Mouse (Mus musculus): Measurements from ENCODE around the gene Npepps. TPM values are rescaled to one million over a fixed set of nuclear protein-coding genes. Genes with fewer than 3 reads are reported as not detected.

Gene Npepps
- polyA plus RNA-seq, 1 experiment from 2014 or later, result 76.2 TPM

DNA sequence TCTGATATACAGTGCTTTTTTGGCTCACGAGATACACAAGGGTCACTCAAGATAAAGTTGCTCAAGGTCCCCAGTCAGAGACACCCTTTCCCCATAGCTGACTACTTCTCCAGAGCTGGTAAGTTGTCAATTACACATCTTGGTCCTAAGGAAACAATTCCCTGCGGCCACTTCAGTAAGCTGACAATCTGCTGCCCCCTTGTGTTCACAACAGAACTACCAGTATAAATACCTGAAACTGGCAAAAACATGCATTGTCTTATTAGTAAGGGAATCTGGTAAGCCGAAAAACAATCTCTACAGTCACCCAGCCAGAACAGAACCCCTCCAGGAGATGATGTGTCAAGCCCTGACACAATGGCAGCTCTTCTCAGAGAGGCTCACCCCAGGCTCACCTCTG is 103.6 kb downstream of the Npepps start:
- no peak overlapping the region for H3K4me2 ChIP-seq
- H3K4me1 ChIP-seq (ENCODE audit: insufficient read depth), result no peaks in the 10 kb centered on the region
- no peak overlapping the region for H3K27ac ChIP-seq (ENCODE audit: low read depth)
- H3K4me3 ChIP-seq (ENCODE audit: low read depth, low read length), result no peak overlapping the region
- WGBS, result 41% methylated on average over 3 of the region's 3 CpGs
- peaks cover 100% of the 10 kb centered on the region for H3K36me3 ChIP-seq (ENCODE audit: insufficient read depth)
- peak; percentile 83 for DNase-seq
- no peak for ATAC-seq (ENCODE audit: insufficient read depth)
- H3K9ac ChIP-seq, result no peak overlapping the region
- peak; percentile 69 for TF ChIP-seq CTCF (IDR thresholded peaks at IDR 0.05; ENCODE audit: low read depth)
- no peaks in the 10 kb centered on the region for H3K9me3 ChIP-seq (ENCODE audit: low read depth, low read length)
- no peaks in the 10 kb centered on the region for H3K27me3 ChIP-seq (ENCODE audit: insufficient read depth, low read length)

DNA sequence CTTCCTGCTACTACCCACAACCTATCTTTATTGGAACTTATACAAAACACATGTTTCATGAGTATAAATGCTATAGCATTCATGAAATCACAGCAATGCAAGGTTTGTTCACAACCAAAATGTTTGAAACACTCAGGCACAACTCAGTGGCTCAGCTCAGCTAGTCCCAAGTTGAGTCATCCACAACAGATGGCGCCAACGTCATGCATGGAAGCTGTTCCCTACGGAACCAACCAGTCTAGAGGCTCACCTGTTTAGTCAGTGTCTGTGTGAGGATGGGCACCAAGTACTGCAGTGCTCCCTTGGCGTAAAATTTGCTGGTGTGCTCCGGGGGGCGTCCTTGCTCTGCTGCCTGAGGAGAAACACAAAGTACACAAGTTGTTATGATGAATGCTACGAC is 104.9 kb downstream of the Npepps start:
- no peak for ATAC-seq (ENCODE audit: insufficient read depth)
- WGBS, result 92% methylated on average over 7 of the region's 7 CpGs

DNA sequence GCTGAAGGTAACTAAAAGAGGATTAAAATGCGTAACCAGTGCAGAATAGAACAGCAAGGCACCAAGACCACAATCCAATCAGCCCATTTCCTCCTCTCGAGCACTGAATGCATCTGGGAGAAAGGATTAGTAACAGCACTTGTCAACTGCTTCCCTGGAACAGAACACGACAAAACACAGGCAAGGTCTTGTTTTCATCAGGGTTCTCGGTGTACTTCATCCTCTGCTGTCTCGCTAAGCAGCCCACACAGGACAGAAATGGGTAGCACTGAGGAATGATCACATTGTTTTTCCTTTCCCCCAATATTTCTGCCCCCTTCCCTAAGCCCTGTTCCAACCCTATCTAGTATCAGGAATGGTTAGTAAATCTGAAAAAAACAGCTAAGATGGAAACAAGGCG is 120.1 kb downstream of the Npepps start:
- Histone ChIP-seq H3K4me2 (no peak overlapping the region), H3K9ac (no peak overlapping the region), H3K9me3 (ENCODE audit: low read depth, low read length) (no peaks in the 10 kb centered on the region), H3K27ac (ENCODE audit: low read depth) (no peak overlapping the region), H3K4me1 (ENCODE audit: insufficient read depth) (no peaks in the 10 kb centered on the region), H3K27me3 (ENCODE audit: insufficient read depth, low read length) (no peaks in the 10 kb centered on the region), H3K4me3 (ENCODE audit: low read depth, low read length) (no peak overlapping the region), H3K36me3 (ENCODE audit: insufficient read depth) (peaks cover 91% of the 10 kb centered on the region)
- ATAC-seq (ENCODE audit: insufficient read depth) (no peak), DNase-seq (no peak)
- WGBS, result 83% methylated on average over 6 of the region's 6 CpGs
- TF ChIP-seq CTCF (IDR thresholded peaks at IDR 0.05; ENCODE audit: low read depth), result no peak

More for the DNA sequence above, 104.9 kb downstream of the Npepps start:
- no peak for TF ChIP-seq CTCF (IDR thresholded peaks at IDR 0.05; ENCODE audit: low read depth)
- Histone ChIP-seq H3K4me3 (ENCODE audit: low read depth, low read length) (no peak overlapping the region), H3K9me3 (ENCODE audit: low read depth, low read length) (no peaks in the 10 kb centered on the region), H3K27me3 (ENCODE audit: insufficient read depth, low read length) (no peaks in the 10 kb centered on the region), H3K36me3 (ENCODE audit: insufficient read depth) (peaks cover 100% of the 10 kb centered on the region), H3K4me2 (no peak overlapping the region), H3K9ac (no peak overlapping the region), H3K4me1 (ENCODE audit: insufficient read depth) (no peaks in the 10 kb centered on the region), H3K27ac (ENCODE audit: low read depth) (no peak overlapping the region)
- no peak for DNase-seq

DNA sequence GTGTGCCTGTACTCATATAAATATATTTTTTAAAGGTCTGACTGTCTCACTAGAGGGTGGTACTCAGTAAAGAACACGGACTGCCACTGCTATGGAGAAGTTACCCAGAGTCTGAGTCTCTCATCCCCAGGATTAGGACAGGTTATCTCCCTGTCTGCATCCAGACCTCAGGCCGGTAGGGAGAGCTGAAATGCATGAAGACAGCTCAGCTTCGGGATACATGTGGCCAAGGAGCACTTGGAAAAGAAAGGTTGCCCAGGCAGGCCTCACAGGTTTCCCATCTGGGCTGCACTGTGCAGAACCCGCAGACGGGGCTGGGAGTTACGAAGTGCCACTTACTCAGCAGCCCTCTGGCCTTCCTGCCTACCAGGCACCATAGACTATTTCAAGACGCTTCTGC is 123.4 kb downstream of the Npepps start:
- H3K36me3 ChIP-seq (ENCODE audit: insufficient read depth), result peaks cover 67% of the 10 kb centered on the region
- WGBS, result 78% methylated on average over 7 of the region's 7 CpGs
- H3K4me1 ChIP-seq (ENCODE audit: insufficient read depth), result no peaks in the 10 kb centered on the region
- no peak overlapping the region for H3K27ac ChIP-seq (ENCODE audit: low read depth)
- no peak for TF ChIP-seq CTCF (IDR thresholded peaks at IDR 0.05; ENCODE audit: low read depth)
- no peak overlapping the region for H3K9ac ChIP-seq
- no peaks in the 10 kb centered on the region for H3K27me3 ChIP-seq (ENCODE audit: insufficient read depth, low read length)
- DNase-seq, result no peak
- no peak overlapping the region for H3K4me3 ChIP-seq (ENCODE audit: low read depth, low read length)
- no peak overlapping the region for H3K4me2 ChIP-seq
- ATAC-seq (ENCODE audit: insufficient read depth), result no peak
- no peaks in the 10 kb centered on the region for H3K9me3 ChIP-seq (ENCODE audit: low read depth, low read length)

Other genes with a start within 250 kb of the Npepps start
- 1.1 and 1.5 TPM in 2 replicates for gene Lrrc46, start 239.2 kb downstream of the Npepps start, polyA plus RNA-seq (2014; fragmentation: Nextera tagmentation; extraction: Ambion mirVana)
- 84.5 and 85.5 TPM in 2 replicates for gene Mrpl10, start 239.1 kb downstream of the Npepps start, polyA plus RNA-seq (2014; fragmentation: Nextera tagmentation; extraction: Ambion mirVana)
- 6.3 and 12.8 TPM in 2 replicates for gene Osbpl7, start 230.0 kb downstream of the Npepps start, polyA plus RNA-seq (2014; fragmentation: Nextera tagmentation; extraction: Ambion mirVana)
- not detected in 2 replicates for gene Tbx21, start 165.3 kb downstream of the Npepps start, polyA plus RNA-seq (2014; fragmentation: Nextera tagmentation; extraction: Ambion mirVana)
- gene Tbkbp1, start 129.1 kb downstream of the Npepps start, polyA plus RNA-seq (2014; fragmentation: Nextera tagmentation; extraction: Ambion mirVana), result 9.4 and 10.8 TPM in 2 replicates
- gene Kpnb1, start 92.8 kb downstream of the Npepps start, polyA plus RNA-seq (2014; fragmentation: Nextera tagmentation; extraction: Ambion mirVana), result 81.2 and 83.4 TPM in 2 replicates
- 46.0 and 48.1 TPM in 2 replicates for gene Mrpl45, start 35.1 kb upstream of the Npepps start, polyA plus RNA-seq (2014; fragmentation: Nextera tagmentation; extraction: Ambion mirVana)
- 0.08 and 0.09 TPM in 2 replicates for gene Gpr179, start 71.4 kb upstream of the Npepps start, polyA plus RNA-seq (2014; fragmentation: Nextera tagmentation; extraction: Ambion mirVana)
- 1.9 and 2.7 TPM in 2 replicates for gene Socs7, start 81.9 kb upstream of the Npepps start, polyA plus RNA-seq (2014; fragmentation: Nextera tagmentation; extraction: Ambion mirVana)
- gene Arhgap23, start 134.9 kb upstream of the Npepps start, polyA plus RNA-seq (2014; fragmentation: Nextera tagmentation; extraction: Ambion mirVana), result 7.0 and 7.9 TPM in 2 replicates
- gene 4933428G20Rik, start 219.7 kb upstream of the Npepps start, polyA plus RNA-seq (2014; fragmentation: Nextera tagmentation; extraction: Ambion mirVana), result 0.13 and 0.23 TPM in 2 replicates